Mouse (Mus musculus) ES-Bruce4 (cell line): ENCODE data around the gene Cfb.

Experiments
- CTCF ChIP-seq: IDR thresholded peaks from one replicate; pipeline ENCODE4 v1.8.1; 2011; ENCODE audit warnings: low read depth, low read length
- EP300 ChIP-seq: IDR thresholded peaks from 2 replicates; pipeline ENCODE4 v1.6.1; 2011; ENCODE audit warnings: low read depth, low read length; ENCODE audit not compliant: insufficient read depth
- POLR2A ChIP-seq: IDR thresholded peaks from one replicate; pipeline ENCODE4 v1.8.1; 2011; ENCODE audit warnings: low read length; ENCODE audit not compliant: insufficient read depth

- TF ChIP-seq POLR2A (no peak), CTCF (no peak), EP300 (no peak)
These were observed 3.6 kb downstream of the Cfb start for GRCm38 (mm10) chr17:34858670-34859069.
